Mouse (Mus musculus) small intestine, adult 2 months (tissue): ENCODE measurements around the gene Grin2b.

ENCODE experiments used
- CTCF ChIP-seq: fragments of 200-500 bp; IDR thresholded peaks from 2 replicates; pipeline ENCODE4 v1.5.1; 2012; ENCODE audit warnings: low read depth, mild to moderate bottlenecking, control low read depth, inconsistent platforms, low read length, moderate library complexity, mixed read lengths; ENCODE audit not compliant: insufficient replicate concordance, insufficient read length; ENCODE audit errors: extremely low read depth
- POLR2A ChIP-seq: fragments of 200-500 bp; IDR thresholded peaks from 2 replicates; pipeline ENCODE4 v1.6.1; 2012; ENCODE audit warnings: low read depth, mild to moderate bottlenecking, control low read depth, inconsistent platforms, low read length, moderate library complexity

DNA sequence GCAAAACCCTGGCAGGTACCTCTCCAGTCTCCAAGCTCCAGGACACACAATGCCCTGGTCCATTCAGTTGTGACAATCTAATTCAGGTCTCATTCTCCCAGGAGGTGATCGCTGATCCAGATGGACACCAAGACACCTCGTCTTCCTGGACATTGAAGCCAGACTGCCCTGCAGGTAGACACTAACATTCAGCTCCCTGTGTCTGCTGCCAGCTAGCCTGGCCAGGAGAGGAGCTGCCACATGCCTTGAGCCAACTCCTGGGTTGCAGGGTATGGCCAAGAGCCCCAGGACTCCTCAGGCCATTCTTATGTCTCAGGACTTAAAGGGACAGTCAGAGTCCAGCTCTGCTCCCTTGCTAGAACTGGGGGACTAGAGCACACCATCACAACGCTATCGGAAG is 201.8 kb downstream of the Grin2b start:
- TF ChIP-seq CTCF (no peak), POLR2A (no peak)
